In the genomic region with DNA sequence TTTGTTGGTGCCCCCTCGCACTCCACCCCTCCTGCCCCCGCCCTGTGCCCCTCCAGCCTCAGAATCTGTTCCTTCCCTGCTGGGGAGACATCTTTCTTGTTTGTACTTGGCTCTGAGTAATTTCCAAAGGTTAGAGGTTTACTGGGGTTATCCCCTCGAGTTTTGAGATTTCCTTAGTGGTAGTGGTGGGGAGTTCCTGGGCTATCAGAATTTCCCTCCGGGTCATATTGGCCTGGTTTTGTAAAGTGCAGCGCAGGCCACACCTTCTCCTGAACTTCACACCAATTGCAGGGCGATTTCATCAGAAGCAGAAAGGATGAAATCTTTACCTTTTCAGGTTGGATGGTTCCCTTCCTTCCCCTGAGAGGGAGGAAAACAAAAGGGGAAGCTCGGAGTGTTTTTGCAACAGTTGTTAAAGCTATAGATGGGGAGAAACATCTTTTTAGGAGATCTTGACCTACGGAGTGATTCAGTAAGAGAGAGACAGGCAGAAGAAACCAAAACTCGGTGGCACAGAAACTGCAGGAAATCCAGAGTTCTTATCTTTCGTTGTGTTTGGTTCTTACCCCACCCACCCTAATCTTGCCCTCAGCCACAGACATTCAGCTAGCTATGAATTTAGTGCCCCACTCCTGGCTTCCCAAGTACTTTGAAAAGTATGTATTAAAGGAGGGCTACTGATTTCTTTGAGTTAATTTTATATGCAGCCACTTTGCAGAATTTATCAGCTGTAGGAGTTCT, we compare ENCODE assay signal across 8 mouse cellular contexts. TPM values are rescaled to one million over a fixed set of nuclear protein-coding genes. Genes with fewer than 3 reads are reported as not detected.
DNase-seq lines count a peak whose midpoint lies in the region; ATAC-seq and TF ChIP-seq lines count a peak whose summit lies in the region.

No protein-coding gene starts in this region.

- TF ChIP-seq POLR2A in bone marrow, adult 2 months (IDR thresholded peaks at IDR 0.05; ENCODE audit: borderline replicate concordance, control insufficient read depth, low read depth, low read length): no peak

- H3K9ac ChIP-seq in heart, embryonic 12.5 days: peak overlapping the region; percentile 72
- H3K9ac ChIP-seq in hindbrain, embryonic 15.5 days: no peak overlapping the region
- H3K9ac ChIP-seq in midbrain, embryonic 14.5 days (replicated peaks; ENCODE audit: low read length): no peak overlapping the region

- no peak for ATAC-seq in heart, embryonic 12.5 days (ENCODE audit: insufficient number of reproducible peaks, low FRiP score)
- no peak for ATAC-seq in hindbrain, embryonic 15.5 days (ENCODE audit: low FRiP score, low read depth)
- no peak for ATAC-seq in midbrain, embryonic 14.5 days (ENCODE audit: low FRiP score, low TSS enrichment)
- no peak for ATAC-seq in cerebellum, adult (ENCODE audit: insufficient number of reproducible peaks, low FRiP score, low TSS enrichment)

- TF ChIP-seq CTCF in bone marrow, adult 2 months (IDR thresholded peaks at IDR 0.05; ENCODE audit: control insufficient read depth, insufficient read depth, low read length): no peak

- H3K27ac ChIP-seq in heart, embryonic 12.5 days (ENCODE audit: poor library complexity, severe bottlenecking): no peak overlapping the region
- peak overlapping the region; percentile 94 for H3K27ac ChIP-seq in bone marrow, adult 2 months (ENCODE audit: control insufficient read depth, insufficient read depth, low read depth, low read length, poor library complexity)
- H3K27ac ChIP-seq in hindbrain, embryonic 15.5 days (replicated peaks): no peak overlapping the region
- H3K27ac ChIP-seq in midbrain, embryonic 14.5 days (replicated peaks; ENCODE audit: low read depth, low read length): no peak overlapping the region

- H3K4me3 ChIP-seq in heart, embryonic 12.5 days: peak overlapping the region; percentile 64
- H3K4me3 ChIP-seq in bone marrow, adult 2 months (replicated peaks; ENCODE audit: control insufficient read depth, low read depth, low read length): peak overlapping the region; percentile 99
- H3K4me3 ChIP-seq in hindbrain, embryonic 15.5 days: peak overlapping the region; percentile 35
- peak overlapping the region; percentile 37 for H3K4me3 ChIP-seq in midbrain, embryonic 14.5 days (replicated peaks; ENCODE audit: low read depth, low read length)

- H3K9me3 ChIP-seq in heart, embryonic 12.5 days (replicated peaks): no peaks in the 10 kb centered on the region
- H3K9me3 ChIP-seq in hindbrain, embryonic 15.5 days: no peaks in the 10 kb centered on the region
- no peaks in the 10 kb centered on the region for H3K9me3 ChIP-seq in midbrain, embryonic 14.5 days (ENCODE audit: control insufficient read depth, low read length)

- peaks cover 11% of the 10 kb centered on the region; the same call in 1 of the 2 replicates for H3K27me3 ChIP-seq in heart, embryonic 12.5 days (replicated peaks)
- H3K27me3 ChIP-seq in hindbrain, embryonic 15.5 days: peaks cover 19% of the 10 kb centered on the region
- peaks cover 25% of the 10 kb centered on the region for H3K27me3 ChIP-seq in midbrain, embryonic 14.5 days (ENCODE audit: control insufficient read depth, insufficient read depth, low read length)

- H3K4me1 ChIP-seq in heart, embryonic 12.5 days (replicated peaks): peaks cover 17% of the 10 kb centered on the region
- H3K4me1 ChIP-seq in bone marrow, adult 2 months (ENCODE audit: control insufficient read depth, insufficient read depth, low read length): no peaks in the 10 kb centered on the region; the same call in 1 of the 2 replicates
- H3K4me1 ChIP-seq in hindbrain, embryonic 15.5 days (replicated peaks): peaks cover 8% of the 10 kb centered on the region
- H3K4me1 ChIP-seq in midbrain, embryonic 14.5 days (ENCODE audit: control insufficient read depth, insufficient read depth, low read length): peaks cover 7% of the 10 kb centered on the region; the same call in 1 of the 2 replicates

- 20% methylated on average over 10 of the region's 10 CpGs for WGBS in heart, embryonic 12.5 days
- WGBS in bone marrow, adult 2 months: 1% methylated on average over 10 of the region's 10 CpGs
- 31% methylated on average over 10 of the region's 10 CpGs for WGBS in hindbrain, embryonic 15.5 days
- 25% methylated on average over 10 of the region's 10 CpGs for WGBS in midbrain, embryonic 14.5 days

- peak overlapping the region; percentile 95 for H3K4me2 ChIP-seq in heart, embryonic 12.5 days
- peak overlapping the region; percentile 64 for H3K4me2 ChIP-seq in hindbrain, embryonic 15.5 days
- H3K4me2 ChIP-seq in midbrain, embryonic 14.5 days (ENCODE audit: low read length): peak overlapping the region; percentile 73

- H3K36me3 ChIP-seq in heart, embryonic 12.5 days: no peaks in the 10 kb centered on the region
- H3K36me3 ChIP-seq in hindbrain, embryonic 15.5 days: no peaks in the 10 kb centered on the region
- no peaks in the 10 kb centered on the region for H3K36me3 ChIP-seq in midbrain, embryonic 14.5 days (ENCODE audit: control insufficient read depth, insufficient read depth, low read length)

- DNase-seq in heart, adult 9 months (ENCODE audit: low spot score in 2 of 2): no peak
- no peak for DNase-seq in midbrain, embryonic 14.5 days
- no peak for DNase-seq in urinary bladder, postnatal 36 days (ENCODE audit: low spot score in 2 of 2)
- no peak for DNase-seq in spleen, postnatal 4 days (ENCODE audit: low spot score in 2 of 2)

RNA-seq across cellular contexts. Expression of gene Fam129a, which starts 1.0 kb away (rescaled TPM):
- polyA plus RNA-seq in heart, embryonic 12.5 days (2016; fragmentation: Nextera tagmentation; extraction: Ambion mirVana): 4.3 and 4.4 TPM in 2 replicates
- polyA plus RNA-seq in bone marrow, adult 2 months (2011; ENCODE audit: insufficient read depth, insufficient read length, low replicate concordance, missing spikeins): 9.5 and 16.9 TPM in 2 replicates
- polyA plus RNA-seq in hindbrain, embryonic 15.5 days (2015; fragmentation: Nextera tagmentation; extraction: Ambion mirVana): 0.94 and 0.96 TPM in 2 replicates
- polyA plus RNA-seq in midbrain, embryonic 14.5 days (2014; fragmentation: Nextera tagmentation; extraction: Ambion mirVana): 0.23 and 0.93 TPM in 2 replicates

Comparison
In these comparisons a context has a peak if more than half of its experiments do, and no peak if none do; other contexts are left out.
1. H3K4me3 ChIP-seq: peak in every context shown above with its lines; median percentile 99 in bone marrow, adult 2 months; 64 in heart, embryonic 12.5 days; 37 in midbrain, embryonic 14.5 days; 35 in hindbrain, embryonic 15.5 days.